Mouse (Mus musculus): ENCODE data around the gene Sema3e. TPM values are rescaled to one million over a fixed set of nuclear protein-coding genes. Genes with fewer than 3 reads are reported as not detected.

The Sema3e gene
- polyA plus RNA-seq, 2 experiments = 3.2 to 6.4 TPM

GRCm38 (mm10) chr5:14167776-14168175, 142.7 kb downstream of the Sema3e start:
- no peak for TF ChIP-seq POLR2A (IDR thresholded peaks at IDR 0.05; ENCODE audit: borderline replicate concordance, extremely low read depth, insufficient read depth, insufficient read length)
- Histone ChIP-seq H3K9me3 (ENCODE audit: control insufficient read depth, low read length) (no peaks in the 10 kb centered on the region), H3K4me1 (ENCODE audit: control insufficient read depth, insufficient read depth, low read length) (no peaks in the 10 kb centered on the region), H3K27ac (replicated peaks; ENCODE audit: low read depth, low read length) (no peak overlapping the region), H3K9ac (ENCODE audit: low read depth, low read length, severe bottlenecking) (no peak overlapping the region), H3K27me3 (ENCODE audit: control insufficient read depth, insufficient read depth, low read length) (no peaks in the 10 kb centered on the region), H3K36me3 (ENCODE audit: control insufficient read depth, insufficient read depth, low read length) (no peaks in the 10 kb centered on the region), H3K4me2 (replicated peaks; ENCODE audit: low read depth, low read length, severe bottlenecking) (no peak overlapping the region), H3K4me3 (replicated peaks; ENCODE audit: low read length) (no peak overlapping the region)
- WGBS = 60% methylated on average over 3 of the region's 3 CpGs
- DNase-seq (ENCODE audit: low spot score) = no peak
- no peak for ATAC-seq (ENCODE audit: low FRiP score, low read depth)

- H3K27ac ChIP-seq (replicated peaks; ENCODE audit: low read depth, low read length) = no peak overlapping the region
- H3K36me3 ChIP-seq (ENCODE audit: control insufficient read depth, insufficient read depth, low read length) = no peaks in the 10 kb centered on the region
- H3K9me3 ChIP-seq (ENCODE audit: control insufficient read depth, low read length) = no peaks in the 10 kb centered on the region
- ATAC-seq (ENCODE audit: low FRiP score, low read depth) (no peak), DNase-seq (ENCODE audit: low spot score) (no peak)
- 79% methylated on average over 10 of the region's 10 CpGs for WGBS
- H3K4me1 ChIP-seq (ENCODE audit: control insufficient read depth, insufficient read depth, low read length) = no peaks in the 10 kb centered on the region
- no peak overlapping the region for H3K4me2 ChIP-seq (replicated peaks; ENCODE audit: low read depth, low read length, severe bottlenecking)
- H3K27me3 ChIP-seq (ENCODE audit: control insufficient read depth, insufficient read depth, low read length) = no peaks in the 10 kb centered on the region
- H3K9ac ChIP-seq (ENCODE audit: low read depth, low read length, severe bottlenecking) = no peak overlapping the region
- no peak overlapping the region for H3K4me3 ChIP-seq (replicated peaks; ENCODE audit: low read length)
- TF ChIP-seq POLR2A (IDR thresholded peaks at IDR 0.05; ENCODE audit: borderline replicate concordance, extremely low read depth, insufficient read depth, insufficient read length) = no peak
These were observed 148.5 kb downstream of the Sema3e start for GRCm38 (mm10) chr5:14173355-14174183.

- no peaks in the 10 kb centered on the region for H3K9me3 ChIP-seq (ENCODE audit: control insufficient read depth, low read length)
- H3K27me3 ChIP-seq (ENCODE audit: control insufficient read depth, insufficient read depth, low read length) = no peaks in the 10 kb centered on the region
- no peak overlapping the region for H3K27ac ChIP-seq (replicated peaks; ENCODE audit: low read depth, low read length)
- WGBS = 89% methylated on average over 10 of the region's 10 CpGs
- H3K4me1 ChIP-seq (ENCODE audit: control insufficient read depth, insufficient read depth, low read length) = no peaks in the 10 kb centered on the region
- no peak for DNase-seq (ENCODE audit: low spot score)
- H3K9ac ChIP-seq (ENCODE audit: low read depth, low read length, severe bottlenecking) = no peak overlapping the region
- no peak for TF ChIP-seq POLR2A (IDR thresholded peaks at IDR 0.05; ENCODE audit: borderline replicate concordance, extremely low read depth, insufficient read depth, insufficient read length)
- H3K4me2 ChIP-seq (replicated peaks; ENCODE audit: low read depth, low read length, severe bottlenecking) = no peak overlapping the region
- H3K36me3 ChIP-seq (ENCODE audit: control insufficient read depth, insufficient read depth, low read length) = no peaks in the 10 kb centered on the region
- ATAC-seq (ENCODE audit: low FRiP score, low read depth) = no peak
- H3K4me3 ChIP-seq (replicated peaks; ENCODE audit: low read length) = no peak overlapping the region
These were observed 155.5 kb downstream of the Sema3e start for GRCm38 (mm10) chr5:14180571-14180970.

GRCm38 (mm10) chr5:14182156-14182555, 157.1 kb downstream of the Sema3e start:
- no peak overlapping the region for H3K4me3 ChIP-seq (replicated peaks; ENCODE audit: low read length)
- no peaks in the 10 kb centered on the region for H3K36me3 ChIP-seq (ENCODE audit: control insufficient read depth, insufficient read depth, low read length)
- no peak for DNase-seq (ENCODE audit: low spot score)
- H3K4me1 ChIP-seq (ENCODE audit: control insufficient read depth, insufficient read depth, low read length) = no peaks in the 10 kb centered on the region
- 91% methylated on average over 11 of the region's 11 CpGs for WGBS
- H3K9ac ChIP-seq (ENCODE audit: low read depth, low read length, severe bottlenecking) = no peak overlapping the region
- H3K4me2 ChIP-seq (replicated peaks; ENCODE audit: low read depth, low read length, severe bottlenecking) = no peak overlapping the region
- no peak for ATAC-seq (ENCODE audit: low FRiP score, low read depth)
- H3K27me3 ChIP-seq (ENCODE audit: control insufficient read depth, insufficient read depth, low read length) = no peaks in the 10 kb centered on the region
- no peak overlapping the region for H3K27ac ChIP-seq (replicated peaks; ENCODE audit: low read depth, low read length)
- H3K9me3 ChIP-seq (ENCODE audit: control insufficient read depth, low read length) = no peaks in the 10 kb centered on the region
- no peak for TF ChIP-seq POLR2A (IDR thresholded peaks at IDR 0.05; ENCODE audit: borderline replicate concordance, extremely low read depth, insufficient read depth, insufficient read length)

GRCm38 (mm10) chr5:14195172-14195819, 170.2 kb downstream of the Sema3e start:
- Histone ChIP-seq H3K9me3 (ENCODE audit: control insufficient read depth, low read length) (no peaks in the 10 kb centered on the region), H3K27ac (replicated peaks; ENCODE audit: low read depth, low read length) (no peak overlapping the region), H3K4me3 (replicated peaks; ENCODE audit: low read length) (no peak overlapping the region), H3K36me3 (ENCODE audit: control insufficient read depth, insufficient read depth, low read length) (no peaks in the 10 kb centered on the region), H3K9ac (ENCODE audit: low read depth, low read length, severe bottlenecking) (no peak overlapping the region), H3K4me2 (replicated peaks; ENCODE audit: low read depth, low read length, severe bottlenecking) (no peak overlapping the region), H3K27me3 (ENCODE audit: control insufficient read depth, insufficient read depth, low read length) (no peaks in the 10 kb centered on the region), H3K4me1 (ENCODE audit: control insufficient read depth, insufficient read depth, low read length) (no peaks in the 10 kb centered on the region)
- WGBS = 66% methylated on average over 6 of the region's 6 CpGs
- no peak for TF ChIP-seq POLR2A (IDR thresholded peaks at IDR 0.05; ENCODE audit: borderline replicate concordance, extremely low read depth, insufficient read depth, insufficient read length)
- DNase-seq (ENCODE audit: low spot score) (no peak), ATAC-seq (ENCODE audit: low FRiP score, low read depth) (peak; percentile 47; the same call in 1 of the 2 replicates)

Data from limb, embryonic 14.5 days (tissue).